Mouse (Mus musculus) intestine, embryonic 15.5 days (tissue): Measurements from ENCODE around the gene Syt14. TPM values are rescaled to one million over a fixed set of nuclear protein-coding genes. Genes with fewer than 3 reads are reported as not detected.

Source experiments
- ATAC-seq: fragments of 200-750 bp; cut with Nextera tagmentation; 2 replicates; pipeline ENCODE4 v1.8.0; 2017; ENCODE audit warnings: moderate TSS enrichment, moderate library complexity
- H3K27ac ChIP-seq: fragments of 300-500 bp; sonication (generic); 2 replicates; pipeline ENCODE4 v1.5.1; 2015; ENCODE audit warnings: mild to moderate bottlenecking, inconsistent platforms
- H3K27me3 ChIP-seq: fragments of 300-500 bp; sonication (generic); replicated peaks from 2 replicates; pipeline ENCODE4 v1.6.1; 2015; ENCODE audit warnings: inconsistent platforms
- H3K36me3 ChIP-seq: fragments of 300-500 bp; sonication (generic); 2 replicates; pipeline ENCODE4 v1.6.1; 2015; ENCODE audit warnings: inconsistent platforms
- H3K4me1 ChIP-seq: fragments of 300-500 bp; sonication (generic); replicated peaks from 2 replicates; pipeline ENCODE4 v1.6.1; 2015; ENCODE audit warnings: inconsistent platforms
- H3K4me2 ChIP-seq: fragments of 300-500 bp; sonication (generic); replicated peaks from 2 replicates; pipeline ENCODE4 v1.6.1; 2015; ENCODE audit warnings: mild to moderate bottlenecking, inconsistent platforms
- H3K4me3 ChIP-seq: fragments of 300-500 bp; sonication (generic); replicated peaks from 2 replicates; pipeline ENCODE4 v1.5.1; 2015; ENCODE audit warnings: inconsistent platforms
- H3K9ac ChIP-seq: fragments of 300-500 bp; sonication (generic); 2 replicates; pipeline ENCODE4 v1.6.1; 2015; ENCODE audit warnings: inconsistent platforms
- H3K9me3 ChIP-seq: fragments of 300-500 bp; sonication (generic); 2 replicates; pipeline ENCODE4 v1.6.1; 2016; ENCODE audit warnings: inconsistent platforms
- WGBS: fragments of 180-500 bp; shearing (Covaris S2); methylation state at CpG from one replicate; pipeline ENCODE4 v1.1.7; 2015; 5-methylcytosine and 5-hydroxymethylcytosine counted together
- polyA plus RNA-seq: library from polyadenylated mRNA; unstranded; fragments of >200 nt; fragmentation: Nextera tagmentation; extraction: Ambion mirVana; gene quantifications from 2 replicates; pipeline ENCODE4 v1.2.1, GENCODE M21; 2015

The Syt14 gene
- polyA plus RNA-seq, 1 experiment from 2014 or later: 2.3 TPM

GRCm38 (mm10) chr1:192984333-192984732 lies 51.2 kb downstream of the Syt14 start:
- ATAC-seq: no peak
- Histone ChIP-seq H3K36me3 (no peaks in the 10 kb centered on the region), H3K4me2 (no peak overlapping the region), H3K4me3 (no peak overlapping the region), H3K27me3 (no peaks in the 10 kb centered on the region), H3K27ac (no peak overlapping the region), H3K9ac (no peak overlapping the region), H3K9me3 (no peaks in the 10 kb centered on the region), H3K4me1 (no peaks in the 10 kb centered on the region)
- WGBS: 82% methylated on average over 4 of the region's 4 CpGs

GRCm38 (mm10) chr1:192981658-192982057 lies 53.9 kb downstream of the Syt14 start:
- no peak overlapping the region for H3K4me2 ChIP-seq
- H3K4me1 ChIP-seq: no peaks in the 10 kb centered on the region
- no peak for ATAC-seq
- 86% methylated on average over 3 of the region's 3 CpGs for WGBS
- H3K9ac ChIP-seq: no peak overlapping the region
- no peak overlapping the region for H3K4me3 ChIP-seq
- no peak overlapping the region for H3K27ac ChIP-seq
- no peaks in the 10 kb centered on the region for H3K27me3 ChIP-seq
- no peaks in the 10 kb centered on the region for H3K36me3 ChIP-seq
- H3K9me3 ChIP-seq: no peaks in the 10 kb centered on the region

DNA sequence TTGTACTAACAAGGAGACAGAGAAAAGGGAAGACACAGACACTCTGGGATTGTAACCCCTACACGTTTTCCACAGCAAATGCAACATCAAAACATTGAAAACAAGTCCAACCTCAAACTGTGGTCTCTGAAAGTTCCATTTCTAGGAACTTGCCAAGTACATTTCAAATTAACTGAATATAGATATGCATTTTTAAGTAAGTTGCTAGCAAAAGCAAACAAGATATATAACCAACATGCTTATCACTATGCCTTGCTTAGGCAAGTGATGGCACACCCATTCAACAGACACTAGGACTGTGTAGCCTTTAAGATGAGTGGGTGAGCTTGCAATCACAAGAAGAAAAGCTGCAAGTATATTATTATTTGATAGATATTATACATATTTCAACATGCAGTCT lies 54.5 kb downstream of the Syt14 start:
- Histone ChIP-seq H3K9ac (no peak overlapping the region), H3K4me1 (no peaks in the 10 kb centered on the region), H3K4me2 (no peak overlapping the region), H3K36me3 (no peaks in the 10 kb centered on the region), H3K27me3 (no peaks in the 10 kb centered on the region), H3K27ac (no peak overlapping the region), H3K4me3 (no peak overlapping the region), H3K9me3 (no peaks in the 10 kb centered on the region)
- no peak for ATAC-seq
- WGBS: 79% methylated on average over 1 of the region's 1 CpGs

DNA sequence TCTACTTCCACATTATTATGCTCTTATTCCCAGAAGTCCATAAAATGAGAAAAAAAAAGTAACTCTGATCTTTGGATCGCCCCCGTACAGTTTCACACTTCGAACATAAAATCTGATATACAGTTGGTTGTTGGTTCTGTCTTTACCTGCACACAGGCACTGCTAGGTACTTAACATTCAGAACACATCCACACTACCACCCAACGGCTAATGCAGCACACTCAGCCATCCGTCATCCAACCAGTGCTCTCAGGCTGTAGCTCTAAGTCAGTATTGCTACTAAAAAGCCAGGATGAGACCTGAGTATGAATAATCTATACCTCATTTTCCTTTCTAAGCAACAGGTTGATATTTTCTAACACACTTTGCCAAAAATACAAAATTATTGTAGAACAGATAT lies 73.3 kb downstream of the Syt14 start:
- Histone ChIP-seq H3K4me2 (no peak overlapping the region), H3K9me3 (no peaks in the 10 kb centered on the region), H3K27ac (no peak overlapping the region), H3K4me3 (no peak overlapping the region), H3K36me3 (no peaks in the 10 kb centered on the region), H3K9ac (no peak overlapping the region), H3K27me3 (no peaks in the 10 kb centered on the region), H3K4me1 (no peaks in the 10 kb centered on the region)
- WGBS: 90% methylated on average over 5 of the region's 5 CpGs
- ATAC-seq: no peak

GRCm38 (mm10) chr1:192947839-192948173 lies 87.8 kb downstream of the Syt14 start:
- no peak overlapping the region for H3K4me2 ChIP-seq

GRCm38 (mm10) chr1:192947170-192947838 lies 88.3 kb downstream of the Syt14 start:
- no peaks in the 10 kb centered on the region for H3K27me3 ChIP-seq
- no peak overlapping the region for H3K9ac ChIP-seq
- no peak overlapping the region for H3K4me2 ChIP-seq
- ATAC-seq: no peak
- 91% methylated on average over 1 of the region's 1 CpGs for WGBS
- H3K27ac ChIP-seq: no peak overlapping the region
- H3K36me3 ChIP-seq: no peaks in the 10 kb centered on the region
- H3K4me3 ChIP-seq: no peak overlapping the region
- no peaks in the 10 kb centered on the region for H3K4me1 ChIP-seq
- H3K9me3 ChIP-seq: no peaks in the 10 kb centered on the region

More at GRCm38 (mm10) chr1:192947839-192948173, 87.8 kb downstream of the Syt14 start:
- Histone ChIP-seq H3K4me3 (no peak overlapping the region), H3K4me1 (no peaks in the 10 kb centered on the region), H3K36me3 (no peaks in the 10 kb centered on the region), H3K9me3 (no peaks in the 10 kb centered on the region), H3K27me3 (no peaks in the 10 kb centered on the region), H3K27ac (no peak overlapping the region), H3K9ac (no peak overlapping the region)
- ATAC-seq: no peak
- 66% methylated on average over 2 of the region's 2 CpGs for WGBS

- no peak overlapping the region for H3K9ac ChIP-seq
- H3K4me1 ChIP-seq: no peaks in the 10 kb centered on the region
- H3K36me3 ChIP-seq: no peaks in the 10 kb centered on the region
- H3K4me2 ChIP-seq: no peak overlapping the region
- no peaks in the 10 kb centered on the region for H3K27me3 ChIP-seq
- ATAC-seq: no peak
- no peak overlapping the region for H3K27ac ChIP-seq
- no peak overlapping the region for H3K4me3 ChIP-seq
- H3K9me3 ChIP-seq: no peaks in the 10 kb centered on the region
- 60% methylated on average over 2 of the region's 2 CpGs for WGBS
These were observed 96.5 kb downstream of the Syt14 start for GRCm38 (mm10) chr1:192939033-192939432.

DNA sequence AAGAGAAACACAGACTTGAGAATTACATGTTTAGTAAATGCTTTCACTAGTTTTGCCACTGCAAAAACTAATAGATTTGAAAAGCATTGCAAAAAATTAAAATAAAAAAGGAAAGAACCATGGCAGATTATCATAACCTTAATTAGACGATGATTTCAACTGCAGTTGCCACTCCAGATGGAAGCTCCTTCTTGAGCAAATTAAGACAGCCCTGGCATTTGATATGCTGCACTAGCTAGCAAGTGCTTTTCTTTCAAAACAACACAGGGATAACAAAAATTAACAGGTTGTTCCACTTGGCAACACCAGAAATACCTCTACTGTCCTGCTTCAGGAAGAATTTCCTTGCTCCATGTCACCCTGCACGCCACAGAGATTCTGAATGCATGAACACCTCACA lies 97.6 kb downstream of the Syt14 start:
- Histone ChIP-seq H3K4me3 (no peak overlapping the region), H3K4me1 (no peaks in the 10 kb centered on the region), H3K9me3 (no peaks in the 10 kb centered on the region), H3K27ac (no peak overlapping the region), H3K27me3 (no peaks in the 10 kb centered on the region), H3K9ac (no peak overlapping the region), H3K4me2 (no peak overlapping the region), H3K36me3 (no peaks in the 10 kb centered on the region)
- no peak for ATAC-seq
- 92% methylated on average over 2 of the region's 2 CpGs for WGBS

DNA sequence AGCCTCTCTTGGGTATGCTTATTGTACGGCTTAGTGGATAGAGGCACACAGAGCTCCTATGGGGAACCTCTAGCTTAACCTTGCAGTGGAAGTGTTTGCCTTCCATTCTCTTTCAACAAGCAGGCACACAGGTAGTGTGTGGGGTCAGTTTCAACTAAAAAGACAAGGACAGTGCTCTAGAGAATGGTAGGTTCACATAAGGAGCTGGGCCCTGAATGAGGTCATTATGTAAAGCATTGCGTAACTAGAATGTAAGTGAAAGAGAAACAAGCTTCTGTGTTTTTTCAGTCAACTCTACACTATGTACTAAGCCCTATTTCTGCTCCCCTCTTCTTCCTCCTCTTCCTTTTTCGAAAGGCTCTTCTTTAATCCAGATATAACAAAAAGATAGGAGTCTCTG lies 103.8 kb downstream of the Syt14 start:
- H3K9me3 ChIP-seq: no peaks in the 10 kb centered on the region
- H3K4me2 ChIP-seq: no peak overlapping the region
- no peak overlapping the region for H3K9ac ChIP-seq
- WGBS: 88% methylated on average over 3 of the region's 3 CpGs
- no peak overlapping the region for H3K27ac ChIP-seq
- no peaks in the 10 kb centered on the region for H3K27me3 ChIP-seq
- no peaks in the 10 kb centered on the region for H3K4me1 ChIP-seq
- no peaks in the 10 kb centered on the region for H3K36me3 ChIP-seq
- H3K4me3 ChIP-seq: no peak overlapping the region
- no peak for ATAC-seq

GRCm38 (mm10) chr1:192912101-192912728 lies 123.4 kb downstream of the Syt14 start:
- Histone ChIP-seq H3K9me3 (no peaks in the 10 kb centered on the region), H3K27me3 (no peaks in the 10 kb centered on the region), H3K27ac (no peak overlapping the region), H3K4me2 (no peak overlapping the region), H3K9ac (no peak overlapping the region), H3K4me1 (no peaks in the 10 kb centered on the region), H3K36me3 (no peaks in the 10 kb centered on the region), H3K4me3 (no peak overlapping the region)
- WGBS: 58% methylated on average over 3 of the region's 3 CpGs
- ATAC-seq: no peak

GRCm38 (mm10) chr1:192901516-192901915 lies 134.1 kb downstream of the Syt14 start:
- Histone ChIP-seq H3K4me1 (no peaks in the 10 kb centered on the region), H3K4me3 (no peak overlapping the region), H3K9ac (no peak overlapping the region), H3K4me2 (no peak overlapping the region), H3K9me3 (no peaks in the 10 kb centered on the region), H3K36me3 (no peaks in the 10 kb centered on the region), H3K27ac (no peak overlapping the region), H3K27me3 (no peaks in the 10 kb centered on the region)
- ATAC-seq: no peak
- 66% methylated on average over 2 of the region's 2 CpGs for WGBS

DNA sequence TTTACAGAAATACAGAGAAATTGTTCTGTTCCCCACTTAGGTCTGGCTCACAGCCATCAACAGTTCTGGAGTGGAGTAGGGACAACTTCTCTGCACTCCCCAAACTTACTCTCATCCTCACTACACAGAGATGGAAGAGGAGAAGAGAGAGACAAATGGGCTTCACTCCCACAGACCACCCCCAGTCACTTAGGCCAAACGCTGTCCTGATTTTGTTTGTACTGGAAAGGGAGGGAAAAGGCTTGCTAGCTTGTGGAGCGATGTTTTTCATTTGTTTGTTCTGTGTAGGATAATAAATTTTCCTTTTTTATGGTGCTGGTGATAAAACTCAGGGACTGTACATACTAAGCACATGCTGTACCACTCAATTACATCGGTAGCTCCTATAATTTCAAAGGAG lies 134.7 kb downstream of the Syt14 start:
- no peak overlapping the region for H3K4me3 ChIP-seq
- 24% methylated on average over 3 of the region's 3 CpGs for WGBS
- no peak overlapping the region for H3K9ac ChIP-seq
- ATAC-seq: no peak
- no peaks in the 10 kb centered on the region for H3K9me3 ChIP-seq
- no peaks in the 10 kb centered on the region for H3K4me1 ChIP-seq
- H3K4me2 ChIP-seq: no peak overlapping the region
- no peaks in the 10 kb centered on the region for H3K27me3 ChIP-seq
- H3K36me3 ChIP-seq: no peaks in the 10 kb centered on the region
- no peak overlapping the region for H3K27ac ChIP-seq

GRCm38 (mm10) chr1:192898742-192899141 lies 136.8 kb downstream of the Syt14 start:
- Histone ChIP-seq H3K9me3 (no peaks in the 10 kb centered on the region), H3K9ac (no peak overlapping the region), H3K36me3 (no peaks in the 10 kb centered on the region), H3K4me1 (no peaks in the 10 kb centered on the region), H3K27me3 (no peaks in the 10 kb centered on the region), H3K27ac (no peak overlapping the region), H3K4me2 (no peak overlapping the region), H3K4me3 (no peak overlapping the region)
- 50% methylated on average over 2 of the region's 2 CpGs for WGBS
- ATAC-seq: no peak
